9 mouse cellular contexts compared by ENCODE assay signal in genomic region chr7:141440613-141441012, GRCm38 (mm10). TPM values are rescaled to one million over a fixed set of nuclear protein-coding genes. Genes with fewer than 3 reads are reported as not detected.
A peak's percentile ranks its signal among the peaks of the same experiment; 100 is the strongest.
DNase-seq lines count a peak whose midpoint lies in the region; ATAC-seq lines count a peak whose summit lies in the region.
"Had no signal": no experiment of that assay in that cellular context is flagged by ENCODE, and none has a peak within 500 bp of the region (broad histone marks: within the 10 kb centered on the region; RNA-seq: fewer than 3 reads in every experiment).

No protein-coding gene starts in this region.

- no peak overlapping the region for H3K4me3 ChIP-seq in midbrain, embryonic 14.5 days (replicated peaks; ENCODE audit: low read depth, low read length)
- H3K4me3 ChIP-seq in midbrain, embryonic 15.5 days: no peak overlapping the region
- H3K4me3 ChIP-seq: heart, embryonic 13.5 days had no signal

- H3K4me1 ChIP-seq in midbrain, embryonic 14.5 days (ENCODE audit: control insufficient read depth, insufficient read depth, low read length): peaks cover 24% of the 10 kb centered on the region
- H3K4me1 ChIP-seq in midbrain, embryonic 15.5 days: peaks cover 37% of the 10 kb centered on the region

- no peaks in the 10 kb centered on the region for H3K27me3 ChIP-seq in midbrain, embryonic 14.5 days (ENCODE audit: control insufficient read depth, insufficient read depth, low read length)
- H3K27me3 ChIP-seq in midbrain, embryonic 15.5 days (replicated peaks): no peaks in the 10 kb centered on the region
- H3K27me3 ChIP-seq: heart, embryonic 13.5 days had no signal

- no peaks in the 10 kb centered on the region for H3K36me3 ChIP-seq in midbrain, embryonic 14.5 days (ENCODE audit: control insufficient read depth, insufficient read depth, low read length)
- H3K36me3 ChIP-seq in midbrain, embryonic 15.5 days (replicated peaks): no peaks in the 10 kb centered on the region

- H3K9ac ChIP-seq in midbrain, embryonic 14.5 days (replicated peaks; ENCODE audit: low read length): no peak overlapping the region
- no peak overlapping the region for H3K9ac ChIP-seq in midbrain, embryonic 15.5 days

- peak; percentile 67 for DNase-seq in cerebellum, adult 11 months
- peak; percentile 67 for DNase-seq in midbrain, embryonic 14.5 days
- peak; percentile 83 for DNase-seq in cerebellum, adult 11-12 months
- peak; percentile 83 for DNase-seq in lung, postnatal 10 days

- ATAC-seq in cerebellum, adult (ENCODE audit: insufficient number of reproducible peaks, low FRiP score, low TSS enrichment): no peak
- ATAC-seq in midbrain, embryonic 14.5 days (ENCODE audit: low FRiP score, low TSS enrichment): no peak
- no peak for ATAC-seq in midbrain, embryonic 15.5 days (replicated peaks)
- peak; percentile 20 for ATAC-seq in granulocyte monocyte progenitor cell, adult 5-6 weeks (replicated peaks; ENCODE audit: poor library complexity, severe bottlenecking)
- ATAC-seq in monocyte, adult 5-6 weeks (replicated peaks; ENCODE audit: insufficient number of reproducible peaks, low FRiP score, low TSS enrichment, poor library complexity, severe bottlenecking): no peak

- no peak overlapping the region for H3K27ac ChIP-seq in midbrain, embryonic 14.5 days (replicated peaks; ENCODE audit: low read depth, low read length)
- no peak overlapping the region for H3K27ac ChIP-seq in midbrain, embryonic 15.5 days
- H3K27ac ChIP-seq: heart, embryonic 13.5 days had no signal

- no peaks in the 10 kb centered on the region for H3K9me3 ChIP-seq in midbrain, embryonic 14.5 days (ENCODE audit: control insufficient read depth, low read length)
- H3K9me3 ChIP-seq in midbrain, embryonic 15.5 days: no peaks in the 10 kb centered on the region
- H3K9me3 ChIP-seq: heart, embryonic 13.5 days had no signal

- WGBS in midbrain, embryonic 14.5 days: 33% methylated on average over 6 of the region's 6 CpGs
- WGBS in midbrain, embryonic 15.5 days: 29% methylated on average over 6 of the region's 6 CpGs

- H3K4me2 ChIP-seq in midbrain, embryonic 14.5 days (ENCODE audit: low read length): no peak overlapping the region
- H3K4me2 ChIP-seq in midbrain, embryonic 15.5 days: no peak overlapping the region
- H3K4me2 ChIP-seq: heart, embryonic 13.5 days had no signal

RNA-seq across cellular contexts. Expression of gene Slc25a22, which starts 2.9 kb away (rescaled TPM):
- 82.9 and 84.3 TPM in 2 replicates for polyA plus RNA-seq in midbrain, embryonic 14.5 days (2014; fragmentation: Nextera tagmentation; extraction: Ambion mirVana)
- 109 and 120 TPM in 2 replicates for polyA plus RNA-seq in midbrain, embryonic 15.5 days (2015; fragmentation: Nextera tagmentation; extraction: Ambion mirVana)
- 18.8 and 36.2 TPM in 2 replicates for total RNA-seq in granulocyte monocyte progenitor cell, adult 5-6 weeks (2014; fragmentation: Nextera tagmentation)
- 4.3 and 4.9 TPM in 2 replicates for total RNA-seq in granulocyte monocyte progenitor cell, adult 5-6 weeks (2017)
- total RNA-seq in monocyte, adult 5-6 weeks (2017): 6.2 to 14.8 TPM (median 7.4 TPM) in 3 replicates

RNA-seq across cellular contexts. Expression of gene Pidd1, which starts 3.2 kb away (rescaled TPM):
- polyA plus RNA-seq in midbrain, embryonic 14.5 days (2014; fragmentation: Nextera tagmentation; extraction: Ambion mirVana): 2.3 and 3.6 TPM in 2 replicates
- polyA plus RNA-seq in midbrain, embryonic 15.5 days (2015; fragmentation: Nextera tagmentation; extraction: Ambion mirVana): 3.4 and 3.8 TPM in 2 replicates
- 33.2 and 45.1 TPM in 2 replicates for total RNA-seq in granulocyte monocyte progenitor cell, adult 5-6 weeks (2014; fragmentation: Nextera tagmentation)
- 10.5 and 16.4 TPM in 2 replicates for total RNA-seq in granulocyte monocyte progenitor cell, adult 5-6 weeks (2017)
- 4.5 to 5.9 TPM (median 4.8 TPM) in 3 replicates for total RNA-seq in monocyte, adult 5-6 weeks (2017)

RNA-seq across cellular contexts. Expression of gene Rplp2, which starts 6.6 kb away (rescaled TPM):
- polyA plus RNA-seq in midbrain, embryonic 14.5 days (2014; fragmentation: Nextera tagmentation; extraction: Ambion mirVana): 772 and 804 TPM in 2 replicates
- polyA plus RNA-seq in midbrain, embryonic 15.5 days (2015; fragmentation: Nextera tagmentation; extraction: Ambion mirVana): 597 and 636 TPM in 2 replicates
- total RNA-seq in granulocyte monocyte progenitor cell, adult 5-6 weeks (2014; fragmentation: Nextera tagmentation): 2,601 and 5,139 TPM in 2 replicates
- 2,496 and 4,245 TPM in 2 replicates for total RNA-seq in granulocyte monocyte progenitor cell, adult 5-6 weeks (2017)
- total RNA-seq in monocyte, adult 5-6 weeks (2017): 2,770 to 3,796 TPM (median 2,928 TPM) in 3 replicates

RNA-seq across cellular contexts. Expression of gene Cend1, which starts 11.3 kb away (rescaled TPM):
- polyA plus RNA-seq in midbrain, embryonic 14.5 days (2014; fragmentation: Nextera tagmentation; extraction: Ambion mirVana): 25.7 and 79.2 TPM in 2 replicates
- polyA plus RNA-seq in midbrain, embryonic 15.5 days (2015; fragmentation: Nextera tagmentation; extraction: Ambion mirVana): 111 and 113 TPM in 2 replicates
- not detected in 2 replicates for total RNA-seq in granulocyte monocyte progenitor cell, adult 5-6 weeks (2014; fragmentation: Nextera tagmentation)
- total RNA-seq in granulocyte monocyte progenitor cell, adult 5-6 weeks (2017): not detected in 2 replicates
- total RNA-seq in monocyte, adult 5-6 weeks (2017): not detected in 3 replicates

RNA-seq across cellular contexts. Expression of gene Pnpla2, which starts 14.4 kb away (rescaled TPM):
- 15.8 and 15.9 TPM in 2 replicates for polyA plus RNA-seq in midbrain, embryonic 14.5 days (2014; fragmentation: Nextera tagmentation; extraction: Ambion mirVana)
- polyA plus RNA-seq in midbrain, embryonic 15.5 days (2015; fragmentation: Nextera tagmentation; extraction: Ambion mirVana): 17.7 and 20.1 TPM in 2 replicates
- 93.9 and 97.0 TPM in 2 replicates for total RNA-seq in granulocyte monocyte progenitor cell, adult 5-6 weeks (2014; fragmentation: Nextera tagmentation)
- total RNA-seq in granulocyte monocyte progenitor cell, adult 5-6 weeks (2017): 19.0 and 35.1 TPM in 2 replicates
- total RNA-seq in monocyte, adult 5-6 weeks (2017): 19.7 to 28.0 TPM (median 25.4 TPM) in 3 replicates
